Mouse (Mus musculus) lung, postnatal 0 days (tissue): ENCODE measurements at regions not wholly inside any gene's neighbourhood (a gene's known extent, or its start where the extent isn't known, plus 50 kb on each side); places are given as distances from the start of the nearest gene placed in this dataset.
A peak's percentile ranks its signal among the peaks of the same experiment; 100 is the strongest.
"Not testable (repeated sequence)": the region's sequence is repeated elsewhere in the genome, so short reads cannot be mapped to it uniquely, and the experiment has no call there.

ENCODE experiments used
- ATAC-seq: fragments of 200-750 bp; cut with Nextera tagmentation; 2 replicates; pipeline ENCODE4 v1.8.0; 2017; ENCODE audit warnings: moderate library complexity
- DNase-seq: peaks from one replicate; pipeline ENCODE4 v3.0.0-alpha.2; 2016; ENCODE audit warnings: low spot score
- H3K27ac ChIP-seq: fragments of 300-500 bp; sonication (generic); 2 replicates; pipeline ENCODE4 v1.5.1; 2014; ENCODE audit warnings: antibody characterized with exemption, mild to moderate bottlenecking, low read length, mixed read lengths
- H3K27me3 ChIP-seq: fragments of 300-500 bp; sonication (generic); replicated peaks from 2 replicates; pipeline ENCODE4 v1.6.1; 2014; ENCODE audit warnings: low read length, mixed read lengths; ENCODE audit not compliant: insufficient read depth
- H3K36me3 ChIP-seq: fragments of 300-500 bp; sonication (generic); 2 replicates; pipeline ENCODE4 v1.6.1; 2014; ENCODE audit warnings: low read length, mixed read lengths; ENCODE audit not compliant: insufficient read depth
- H3K4me1 ChIP-seq: fragments of 300-500 bp; sonication (generic); 2 replicates; pipeline ENCODE4 v1.6.1; 2014; ENCODE audit warnings: antibody characterized with exemption, low read depth, low read length, mixed read lengths; ENCODE audit not compliant: insufficient read depth
- H3K4me2 ChIP-seq: fragments of 300-500 bp; sonication (generic); replicated peaks from 2 replicates; pipeline ENCODE4 v1.6.1; 2014; ENCODE audit warnings: low read depth, mild to moderate bottlenecking, low read length, moderate library complexity, mixed read lengths
- H3K4me3 ChIP-seq: fragments of 300-500 bp; sonication (generic); 2 replicates; pipeline ENCODE4 v1.5.1; 2014; ENCODE audit warnings: low read depth, low read length
- H3K9ac ChIP-seq: fragments of 300-500 bp; sonication (generic); replicated peaks from 2 replicates; pipeline ENCODE4 v1.6.1; 2014; ENCODE audit warnings: low read depth, mild to moderate bottlenecking
- H3K9me3 ChIP-seq: fragments of 300-500 bp; sonication (generic); 2 replicates; pipeline ENCODE4 v1.6.1; 2016; ENCODE audit warnings: low read length, mixed read lengths
- CTCF ChIP-seq: IDR thresholded peaks from 2 replicates; pipeline ENCODE4 v1.5.1; 2016; ENCODE audit warnings: antibody characterized with exemption, mild to moderate bottlenecking
- WGBS: fragments of 180-500 bp; shearing (Covaris S2); extraction: QIAGEN DNeasy Blood & Tissue Kit; methylation state at CpG from one replicate; pipeline ENCODE4 v1.1.7; 2014; 5-methylcytosine and 5-hydroxymethylcytosine counted together

DNA sequence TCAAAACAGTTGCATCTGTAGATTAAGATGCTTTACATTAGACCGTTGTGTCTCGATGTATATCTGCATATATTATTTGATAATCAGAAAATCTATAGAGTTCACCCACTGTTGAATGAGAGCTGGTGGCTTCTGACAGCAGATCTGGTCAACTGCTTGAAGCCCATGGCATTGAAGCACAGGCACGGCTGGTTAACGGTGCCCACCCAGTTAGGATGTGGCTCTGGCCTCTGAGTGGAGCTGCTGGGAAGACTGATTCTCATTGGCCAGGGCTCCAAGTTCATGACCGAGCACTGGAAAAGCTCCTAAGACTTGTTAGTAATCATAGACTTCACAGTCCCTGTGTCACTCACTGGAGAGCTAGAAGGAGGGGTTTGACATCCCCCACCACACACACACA is 51.2 kb upstream of the Cldn34a start:
- not testable (repeated sequence) for H3K27ac ChIP-seq, H3K36me3 ChIP-seq, H3K9me3 ChIP-seq, ATAC-seq, H3K4me2 ChIP-seq, H3K9ac ChIP-seq, H3K4me1 ChIP-seq, H3K27me3 ChIP-seq, H3K4me3 ChIP-seq
- DNase-seq: peak; percentile 2
- WGBS: 80% methylated on average over 1 of the region's 5 CpGs

DNA sequence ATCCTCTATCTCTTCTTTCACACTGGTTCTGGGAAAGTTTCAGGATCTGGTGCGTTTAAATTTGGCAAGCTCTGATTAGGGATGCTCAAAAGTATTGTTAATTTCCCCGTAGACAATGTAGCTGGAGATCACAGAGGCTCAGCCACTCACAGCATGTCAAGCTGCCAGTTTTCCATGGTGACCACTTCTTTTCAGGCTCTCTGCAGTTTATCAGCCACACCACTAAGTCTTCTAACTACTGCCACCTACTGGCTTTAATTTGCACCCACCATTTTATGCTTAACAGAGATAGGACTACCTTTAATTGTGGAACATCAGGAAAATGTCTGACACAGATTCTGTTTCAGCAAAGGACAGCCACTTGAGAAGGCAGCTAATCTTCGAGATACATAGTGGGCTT is 57.7 kb upstream of the Cldn34a start:
- H3K4me2 ChIP-seq, H3K36me3 ChIP-seq, DNase-seq, H3K27me3 ChIP-seq, H3K4me1 ChIP-seq, H3K9me3 ChIP-seq, H3K9ac ChIP-seq, H3K4me3 ChIP-seq, H3K27ac ChIP-seq: not testable (repeated sequence)
- no CpG with 5 or more reads among the region's 3 CpGs for WGBS
- ATAC-seq: peak; percentile 38; the same call in 1 of the 2 replicates

DNA sequence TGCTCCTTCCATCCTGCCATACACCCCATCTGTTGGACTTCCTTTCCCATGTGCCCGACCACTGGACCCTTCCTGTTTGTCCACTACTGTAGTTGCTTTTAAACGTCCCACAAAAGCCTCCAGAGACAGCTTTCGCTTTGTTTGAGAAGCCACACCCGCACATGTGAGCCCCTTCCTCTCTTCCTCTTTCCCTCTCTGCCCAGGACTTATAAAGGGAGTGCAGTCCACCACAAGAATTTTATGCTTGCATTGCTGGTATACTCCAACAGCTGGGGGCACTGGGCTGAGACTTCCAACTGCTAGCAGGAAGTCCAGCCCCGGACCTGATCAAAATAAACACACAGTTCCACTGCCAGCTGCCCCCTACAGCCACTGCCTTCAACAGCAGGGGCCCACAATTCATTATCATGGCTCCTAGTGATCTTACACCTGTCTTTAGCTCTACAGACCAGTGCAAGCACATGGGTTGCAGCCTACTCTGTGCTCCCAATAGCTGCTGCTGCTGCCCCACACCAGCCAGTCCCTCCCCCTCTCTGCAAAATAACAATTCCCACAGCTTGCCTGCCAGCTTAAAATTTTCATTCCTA is 63.7 kb upstream of the Cldn34a start:
- H3K27me3 ChIP-seq, H3K4me1 ChIP-seq, H3K9ac ChIP-seq, H3K36me3 ChIP-seq, H3K27ac ChIP-seq, DNase-seq, ATAC-seq, H3K4me2 ChIP-seq, H3K9me3 ChIP-seq, H3K4me3 ChIP-seq: not testable (repeated sequence)
- no CpG with 5 or more reads among the region's 5 CpGs for WGBS

DNA sequence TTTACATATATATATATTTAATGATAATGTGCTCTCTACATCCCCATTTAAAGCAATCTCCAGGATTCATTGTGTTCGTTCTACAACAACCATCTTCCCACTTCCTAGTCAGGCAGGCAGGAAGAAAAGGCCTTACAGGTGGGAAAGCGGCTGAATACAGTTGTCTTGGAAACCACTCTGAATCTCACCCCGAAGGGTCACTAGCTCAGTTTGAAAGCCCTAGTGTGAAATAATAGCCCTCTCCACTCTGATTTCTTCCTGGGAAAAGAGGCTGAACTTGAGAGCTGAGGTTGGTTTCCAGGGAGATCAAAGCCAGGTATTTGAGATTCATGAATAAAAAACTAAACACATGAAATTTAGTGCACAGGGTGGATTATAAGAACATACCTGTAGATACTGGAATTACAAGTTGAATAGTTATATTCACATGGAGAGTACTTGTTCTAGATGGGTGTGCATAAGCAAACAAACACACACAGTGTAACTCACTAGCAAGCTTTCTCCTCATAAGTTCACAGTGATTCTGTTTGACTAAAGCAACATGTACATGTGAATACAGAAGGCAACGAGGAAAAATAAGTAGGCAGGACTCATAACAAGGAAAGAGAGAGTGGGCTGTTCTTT is 91.6 kb upstream of the Cldn34a start:
- Histone ChIP-seq H3K27me3 (no peaks in the 10 kb centered on the region), H3K4me2 (no peak overlapping the region), H3K9me3 (no peaks in the 10 kb centered on the region), H3K9ac (no peak overlapping the region), H3K4me3 (no peak overlapping the region), H3K27ac (no peak overlapping the region), H3K4me1 (no peaks in the 10 kb centered on the region), H3K36me3 (no peaks in the 10 kb centered on the region)
- peak; percentile 77 for ATAC-seq
- WGBS: 44% methylated on average over 4 of the region's 4 CpGs
- DNase-seq: peak; percentile 25
- no peak for TF ChIP-seq CTCF

DNA sequence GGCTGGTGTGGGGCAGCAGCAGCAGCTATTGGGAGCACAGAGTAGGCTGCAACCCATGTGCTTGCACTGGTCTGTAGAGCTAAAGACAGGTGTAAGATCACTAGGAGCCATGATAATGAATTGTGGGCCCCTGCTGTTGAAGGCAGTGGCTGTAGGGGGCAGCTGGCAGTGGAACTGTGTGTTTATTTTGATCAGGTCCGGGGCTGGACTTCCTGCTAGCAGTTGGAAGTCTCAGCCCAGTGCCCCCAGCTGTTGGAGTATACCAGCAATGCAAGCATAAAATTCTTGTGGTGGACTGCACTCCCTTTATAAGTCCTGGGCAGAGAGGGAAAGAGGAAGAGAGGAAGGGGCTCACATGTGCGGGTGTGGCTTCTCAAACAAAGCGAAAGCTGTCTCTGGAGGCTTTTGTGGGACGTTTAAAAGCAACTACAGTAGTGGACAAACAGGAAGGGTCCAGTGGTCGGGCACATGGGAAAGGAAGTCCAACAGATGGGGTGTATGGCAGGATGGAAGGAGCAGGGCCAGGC is 56.0 kb upstream of the Gpr173 start:
- H3K9me3 ChIP-seq, ATAC-seq, H3K27ac ChIP-seq, DNase-seq, H3K27me3 ChIP-seq, H3K4me2 ChIP-seq, H3K4me3 ChIP-seq, H3K9ac ChIP-seq, H3K4me1 ChIP-seq, H3K36me3 ChIP-seq: not testable (repeated sequence)
- no CpG with 5 or more reads among the region's 5 CpGs for WGBS

DNA sequence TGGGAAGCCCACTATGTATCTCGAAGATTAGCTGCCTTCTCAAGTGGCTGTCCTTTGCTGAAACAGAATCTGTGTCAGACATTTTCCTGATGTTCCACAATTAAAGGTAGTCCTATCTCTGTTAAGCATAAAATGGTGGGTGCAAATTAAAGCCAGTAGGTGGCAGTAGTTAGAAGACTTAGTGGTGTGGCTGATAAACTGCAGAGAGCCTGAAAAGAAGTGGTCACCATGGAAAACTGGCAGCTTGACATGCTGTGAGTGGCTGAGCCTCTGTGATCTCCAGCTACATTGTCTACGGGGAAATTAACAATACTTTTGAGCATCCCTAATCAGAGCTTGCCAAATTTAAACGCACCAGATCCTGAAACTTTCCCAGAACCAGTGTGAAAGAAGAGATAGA is 50.0 kb upstream of the Gpr173 start:
- not testable (repeated sequence) for H3K36me3 ChIP-seq, H3K4me1 ChIP-seq, H3K4me2 ChIP-seq, H3K9ac ChIP-seq, H3K27me3 ChIP-seq, H3K4me3 ChIP-seq, H3K9me3 ChIP-seq, ATAC-seq, DNase-seq, H3K27ac ChIP-seq
- no CpG with 5 or more reads among the region's 3 CpGs for WGBS
